Mouse (Mus musculus) liver, embryonic 14.5 days (tissue): ENCODE measurements at regions not wholly inside any gene's neighbourhood (a gene's known extent, or its start where the extent isn't known, plus 50 kb on each side); places are given as distances from the start of the nearest gene placed in this dataset.

Experiments
- ATAC-seq: fragments of 200-750 bp; cut with Nextera tagmentation; 2 replicates; pipeline ENCODE4 v1.8.0; 2017; ENCODE audit warnings: moderate number of reproducible peaks, mild to moderate bottlenecking, moderate library complexity; ENCODE audit not compliant: insufficient read depth
- DNase-seq, 3 experiments: peaks; one replicate each; pipeline ENCODE4 v3.0.0-alpha.2; 2012 to 2013; ENCODE audit warnings: low read depth in 3 of 3, low spot score in 3 of 3
- H3K27ac ChIP-seq: fragments of 300-500 bp; sonication (generic); 2 replicates; pipeline ENCODE4 v1.5.1; 2014; ENCODE audit warnings: moderate library complexity, mild to moderate bottlenecking, control low read depth, inconsistent platforms
- H3K27me3 ChIP-seq: fragments of 300-500 bp; sonication (generic); 2 replicates; pipeline ENCODE4 v1.6.1; 2014; ENCODE audit warnings: mild to moderate bottlenecking, low read length, moderate library complexity; ENCODE audit not compliant: control insufficient read depth, insufficient read depth
- H3K36me3 ChIP-seq: fragments of 300-500 bp; sonication (generic); replicated peaks from 2 replicates; pipeline ENCODE4 v1.6.1; 2014; ENCODE audit warnings: low read depth; ENCODE audit not compliant: control insufficient read depth, insufficient read depth
- H3K4me1 ChIP-seq, 2 experiments: fragments of 200-500 bp in 1 of 2; fragments of 300-500 bp in 1 of 2; sonication (generic) in 1 of 2; replicated peaks; 2 replicates each; pipeline ENCODE4 v1.6.1; 2012 to 2014; ENCODE audit warnings: antibody characterized with exemption in 1 of 2, inconsistent platforms in 1 of 2, low read length in 1 of 2; ENCODE audit not compliant: control insufficient read depth in 2 of 2, insufficient read depth in 2 of 2
- H3K4me2 ChIP-seq: fragments of 300-500 bp; sonication (generic); 2 replicates; pipeline ENCODE4 v1.6.1; 2014; ENCODE audit warnings: low read depth, mild to moderate bottlenecking, control low read depth, moderate library complexity
- H3K4me3 ChIP-seq, 2 experiments: fragments of 200-500 bp in 1 of 2; fragments of 300-500 bp in 1 of 2; sonication (generic) in 1 of 2; 2 replicates each; pipeline ENCODE4 v1.5.1; 2012 to 2014; ENCODE audit warnings: low read depth in 2 of 2, low read length in 2 of 2, mild to moderate bottlenecking in 2 of 2, control low read depth in 1 of 2, inconsistent platforms in 1 of 2, moderate library complexity in 1 of 2; ENCODE audit not compliant: insufficient read depth in 1 of 2
- H3K9ac ChIP-seq: fragments of 300-500 bp; sonication (generic); replicated peaks from 2 replicates; pipeline ENCODE4 v1.6.1; 2014; ENCODE audit warnings: mild to moderate bottlenecking, control low read depth, moderate library complexity
- H3K9me3 ChIP-seq: fragments of 300-500 bp; sonication (generic); 2 replicates; pipeline ENCODE4 v1.6.1; 2016; ENCODE audit warnings: low read length, mixed read lengths; ENCODE audit not compliant: control insufficient read depth
- CTCF ChIP-seq: IDR thresholded peaks from 2 replicates; pipeline ENCODE4 v1.5.1; 2016; ENCODE audit warnings: antibody characterized with exemption, low read depth, control low read depth
- EP300 ChIP-seq: IDR thresholded peaks from 2 replicates; pipeline ENCODE4 v1.6.1; 2016; ENCODE audit warnings: antibody characterized with exemption, low read depth
- WGBS: fragments of 180-500 bp; shearing (Covaris S2); extraction: QIAGEN DNeasy Blood & Tissue Kit; methylation state at CpG from one replicate; pipeline ENCODE4 v1.1.7; 2014; ENCODE audit not compliant: insufficient replicate concordance; 5-methylcytosine and 5-hydroxymethylcytosine counted together

DNA sequence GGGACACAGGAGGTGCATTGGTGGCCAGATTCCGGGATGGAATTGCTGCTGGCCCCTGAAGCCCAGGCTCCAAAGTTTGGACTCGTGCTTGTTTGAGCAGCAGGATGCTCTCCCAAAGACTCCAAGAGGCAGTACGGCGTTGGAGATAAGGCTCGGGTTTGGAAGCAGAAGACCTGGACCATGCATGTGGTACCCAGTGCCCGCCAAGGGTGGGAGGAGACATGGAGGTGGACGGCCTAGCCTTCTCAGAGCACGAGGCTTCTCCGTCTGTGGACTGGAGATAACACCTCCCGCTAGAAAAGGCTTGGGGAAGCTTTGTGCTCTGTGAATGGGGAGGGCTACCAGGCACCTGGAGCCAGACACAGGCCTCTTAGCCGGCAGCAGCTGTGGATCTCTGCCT lies 271.7 kb downstream of the Rps6kc1 start:
- DNase-seq (no peak), ATAC-seq (no peak)
- H3K4me3 ChIP-seq, result no peak overlapping the region
- 48% methylated on average over 11 of the region's 11 CpGs for WGBS
- H3K9me3 ChIP-seq, result no peaks in the 10 kb centered on the region
- no peaks in the 10 kb centered on the region for H3K27me3 ChIP-seq
- no peak overlapping the region for H3K27ac ChIP-seq
- TF ChIP-seq CTCF, result no peak
- TF ChIP-seq EP300, result no peak
- no peak overlapping the region for H3K9ac ChIP-seq
- no peak overlapping the region for H3K4me2 ChIP-seq
- H3K4me1 ChIP-seq, result no peaks in the 10 kb centered on the region
- H3K36me3 ChIP-seq, result no peaks in the 10 kb centered on the region

DNA sequence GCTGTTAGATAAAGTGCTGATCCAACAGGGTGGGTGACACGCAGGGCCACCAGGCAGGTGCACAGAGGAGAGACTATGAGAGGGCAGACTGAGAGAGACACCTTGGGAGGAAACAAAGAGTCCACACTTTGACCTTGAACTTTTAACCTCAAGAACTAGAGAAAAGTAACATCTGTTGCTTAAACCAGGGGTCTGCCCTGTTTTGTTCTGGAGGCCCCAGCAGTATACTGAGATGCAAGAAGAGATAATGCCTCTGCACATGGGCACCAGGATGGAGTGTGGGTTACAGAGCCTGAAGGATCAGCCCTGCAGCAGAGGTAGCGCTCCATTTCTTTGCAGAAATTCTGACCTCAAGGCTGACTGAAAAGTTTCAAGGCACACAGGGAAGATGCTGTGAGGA lies 276.6 kb downstream of the Rps6kc1 start:
- Histone ChIP-seq H3K36me3 (no peaks in the 10 kb centered on the region), H3K9ac (no peak overlapping the region), H3K4me3 (no peak overlapping the region), H3K4me2 (no peak overlapping the region), H3K27me3 (no peaks in the 10 kb centered on the region), H3K9me3 (no peaks in the 10 kb centered on the region), H3K27ac (no peak overlapping the region), H3K4me1 (no peaks in the 10 kb centered on the region)
- ATAC-seq, result no peak
- WGBS, result 60% methylated on average over 2 of the region's 2 CpGs
- TF ChIP-seq EP300, result no peak
- TF ChIP-seq CTCF, result no peak
- DNase-seq, result no peak

DNA sequence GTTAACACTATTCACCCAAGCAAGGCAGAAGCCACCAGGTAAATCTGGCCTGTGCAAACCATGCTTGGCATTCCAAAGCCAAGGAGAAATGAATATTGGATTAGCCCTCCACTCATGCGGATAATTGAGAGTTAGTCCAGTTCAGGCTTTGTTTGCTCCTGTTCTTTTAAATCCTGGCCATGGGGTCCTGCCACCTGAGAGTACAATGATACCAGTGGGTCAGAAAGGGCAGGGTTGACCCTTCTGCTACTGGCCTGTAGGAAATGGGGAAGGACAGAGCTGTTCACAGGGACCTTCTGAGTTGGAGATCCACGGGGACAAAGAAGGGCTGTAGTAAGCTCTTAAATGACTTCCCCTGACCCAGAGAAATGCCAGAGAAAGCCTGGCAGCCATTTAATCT lies 279.9 kb downstream of the Rps6kc1 start:
- TF ChIP-seq CTCF (no peak), EP300 (no peak)
- Histone ChIP-seq H3K27ac (no peak overlapping the region), H3K4me2 (no peak overlapping the region), H3K4me3 (no peak overlapping the region), H3K36me3 (no peaks in the 10 kb centered on the region), H3K9me3 (no peaks in the 10 kb centered on the region), H3K9ac (no peak overlapping the region), H3K4me1 (no peaks in the 10 kb centered on the region), H3K27me3 (no peaks in the 10 kb centered on the region)
- WGBS, result 52% methylated on average over 2 of the region's 2 CpGs
- DNase-seq, result no peak
- ATAC-seq, result no peak

DNA sequence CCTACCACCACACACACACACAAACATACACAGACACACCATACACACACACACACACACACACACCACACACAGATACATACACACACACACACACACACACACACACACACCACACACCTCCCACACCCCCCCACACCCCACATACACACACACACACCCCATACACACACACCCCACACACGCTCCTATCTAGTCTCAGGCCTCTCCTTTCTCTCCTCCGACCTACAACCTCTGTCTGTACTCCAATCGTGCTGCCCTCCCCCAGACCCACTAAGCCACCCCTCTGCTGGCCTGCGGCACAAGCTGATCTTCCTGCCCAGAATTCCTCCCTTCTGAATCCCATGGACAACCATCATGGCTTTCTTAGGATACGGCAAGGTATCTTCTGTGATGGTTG lies 281.4 kb downstream of the Rps6kc1 start:
- H3K9ac ChIP-seq, result no peak overlapping the region
- 68% methylated on average over 5 of the region's 5 CpGs for WGBS

DNA sequence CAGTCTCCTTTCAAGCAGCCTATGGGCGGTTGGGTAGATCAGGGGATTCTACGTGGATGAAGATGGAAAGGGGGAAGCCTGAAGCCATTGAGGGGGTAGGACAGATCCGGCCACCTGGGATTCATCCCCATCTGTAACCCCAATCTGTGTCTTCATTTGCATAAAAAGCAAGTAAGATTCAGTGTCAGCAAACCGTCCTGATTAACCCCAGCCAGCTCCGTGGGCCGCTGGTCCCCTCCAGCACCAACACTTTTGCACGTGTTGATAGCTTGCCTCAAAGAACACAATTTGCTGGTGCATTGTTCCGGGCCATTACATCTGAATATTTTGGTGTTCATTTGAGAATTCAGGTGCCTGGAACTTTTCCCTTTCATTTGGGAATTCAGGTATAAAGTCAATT lies 287.7 kb downstream of the Rps6kc1 start:
- H3K9me3 ChIP-seq, result no peaks in the 10 kb centered on the region
- H3K27ac ChIP-seq, result no peak overlapping the region
- no peak overlapping the region for H3K4me3 ChIP-seq
- H3K9ac ChIP-seq, result no peak overlapping the region
- no peak for TF ChIP-seq EP300
- no peak for TF ChIP-seq CTCF
- ATAC-seq, result no peak
- H3K4me2 ChIP-seq, result no peak overlapping the region
- WGBS, result 75% methylated on average over 8 of the region's 8 CpGs
- DNase-seq, result no peak
- no peaks in the 10 kb centered on the region for H3K4me1 ChIP-seq
- H3K36me3 ChIP-seq, result no peaks in the 10 kb centered on the region
- no peaks in the 10 kb centered on the region for H3K27me3 ChIP-seq

More for the DNA sequence above, 281.4 kb downstream of the Rps6kc1 start:
- no peaks in the 10 kb centered on the region for H3K4me1 ChIP-seq
- no peaks in the 10 kb centered on the region for H3K27me3 ChIP-seq
- no peak overlapping the region for H3K27ac ChIP-seq
- H3K4me3 ChIP-seq, result no peak overlapping the region
- H3K4me2 ChIP-seq, result no peak overlapping the region
- no peaks in the 10 kb centered on the region for H3K36me3 ChIP-seq
- no peak for ATAC-seq
- DNase-seq, result no peak
- TF ChIP-seq EP300 (no peak), CTCF (no peak)
- H3K9me3 ChIP-seq, result no peaks in the 10 kb centered on the region
